Mouse (Mus musculus): ENCODE data around the gene Prmt2. TPM values are rescaled to one million over a fixed set of nuclear protein-coding genes. Genes with fewer than 3 reads are reported as not detected.

The Prmt2 gene
- 279 and 307 TPM in 2 replicates for polyA plus RNA-seq (2014; fragmentation: Nextera tagmentation; extraction: Ambion mirVana)

DNA sequence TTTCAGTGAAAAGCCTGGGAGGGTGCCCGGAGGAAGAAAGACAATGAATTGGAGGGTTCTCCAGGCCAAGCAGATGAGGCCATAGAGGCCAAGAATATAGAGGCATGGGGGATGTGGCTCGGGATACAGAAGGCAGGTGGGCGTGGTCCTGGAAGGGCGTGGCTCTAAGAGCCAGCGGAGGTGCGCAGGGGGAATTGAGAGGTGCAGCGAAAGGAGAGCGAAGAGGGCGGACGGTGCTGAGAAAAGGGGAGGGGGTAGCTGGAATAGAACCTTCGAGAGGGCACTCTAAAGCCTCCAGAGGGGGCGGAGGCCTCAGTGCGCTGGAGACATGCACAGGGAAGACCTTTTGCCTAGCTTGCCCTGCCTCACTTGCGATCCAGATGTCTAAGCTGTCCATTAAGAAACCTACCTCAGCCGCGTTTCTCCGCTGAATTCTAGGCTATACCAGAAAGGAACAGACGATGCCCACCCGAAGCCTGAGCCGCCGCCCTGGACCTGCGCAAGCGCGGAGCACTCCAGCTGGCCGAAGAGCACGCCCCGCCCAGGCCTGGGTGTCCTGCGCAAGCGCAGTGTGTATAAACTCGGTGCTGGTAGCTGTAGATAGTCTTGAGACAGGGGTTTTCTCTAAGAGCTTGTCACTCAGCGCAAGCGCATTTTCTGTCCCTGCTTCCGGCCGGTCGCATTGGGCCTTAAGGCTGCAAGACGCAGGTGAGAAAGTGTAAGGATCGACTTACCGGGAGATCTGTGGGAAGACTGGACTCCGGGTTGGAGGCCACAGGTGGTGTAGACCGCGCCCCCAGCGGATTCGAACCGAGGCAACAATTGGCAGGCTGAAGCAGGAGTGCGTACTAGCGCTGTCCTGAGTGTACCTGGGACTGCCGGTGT, at the start of gene Prmt2:
TSS of gene Prmt2 (minus strand) at position 525 of the 885 bp plus-strand sequence.
- Histone ChIP-seq H3K9ac (ENCODE audit: low read length) (peak within 1 kb of the TSS; percentile 80), H3K4me1 (ENCODE audit: control insufficient read depth, insufficient read depth, low read length) (peaks cover 8% of the 10 kb centered on the region), H3K4me3 (ENCODE audit: low read depth, low read length) (peak within 1 kb of the TSS; percentile 69), H3K4me2 (ENCODE audit: low read length) (peak within 1 kb of the TSS; percentile 70), H3K9me3 (replicated peaks; ENCODE audit: control insufficient read depth, low read length) (no peaks in the 10 kb centered on the region), H3K36me3 (ENCODE audit: control insufficient read depth, insufficient read depth, low read length) (0 out of 2 replicates have a peak, but pooled peaks cover 5% of the 10 kb centered on the region), H3K27me3 (replicated peaks; ENCODE audit: control insufficient read depth, insufficient read depth, low read length) (no peaks in the 10 kb centered on the region), H3K27ac (ENCODE audit: low read depth, low read length) (peak within 1 kb of the TSS; percentile 89)
- WGBS: under 1% methylated on average over 47 of the region's 47 CpGs
- peak; percentile 98 for ATAC-seq
- peak; percentile 97 for DNase-seq (ENCODE audit: low spot score)

DNA sequence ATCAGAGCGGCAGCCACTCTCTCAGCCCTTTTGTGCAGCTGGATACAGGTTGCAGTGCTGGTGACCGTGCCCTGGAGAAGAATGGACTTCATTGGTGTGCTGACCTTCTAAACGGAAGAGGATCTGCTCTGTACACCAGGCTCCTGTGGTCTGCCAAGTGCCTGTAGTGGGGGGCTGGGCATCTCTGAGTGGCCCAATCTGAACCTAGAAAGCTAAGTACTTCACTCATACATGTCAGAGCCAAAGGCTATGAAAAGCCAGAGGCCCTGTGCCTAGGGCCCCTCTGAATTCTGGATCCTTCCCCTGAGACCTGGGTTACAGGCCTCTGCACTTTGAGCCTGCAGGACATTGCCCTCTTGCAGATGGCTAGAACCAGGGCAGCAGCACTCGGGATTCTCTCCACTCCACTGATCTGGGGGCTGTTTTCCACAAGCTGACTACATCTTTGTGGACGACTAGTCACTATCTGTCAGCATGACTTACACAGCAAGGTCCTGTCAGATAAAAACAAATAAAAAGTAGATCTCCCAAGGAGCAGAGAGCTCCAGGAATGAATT, 41.0 kb upstream of the Prmt2 start:
- Histone ChIP-seq H3K4me1 (ENCODE audit: control insufficient read depth, insufficient read depth, low read length) (no peaks in the 10 kb centered on the region), H3K4me2 (ENCODE audit: low read length) (no peak overlapping the region), H3K36me3 (ENCODE audit: control insufficient read depth, insufficient read depth, low read length) (peaks cover 70% of the 10 kb centered on the region), H3K9ac (ENCODE audit: low read length) (no peak overlapping the region), H3K4me3 (ENCODE audit: low read depth, low read length) (no peak overlapping the region), H3K27me3 (replicated peaks; ENCODE audit: control insufficient read depth, insufficient read depth, low read length) (no peaks in the 10 kb centered on the region), H3K27ac (ENCODE audit: low read depth, low read length) (no peak overlapping the region), H3K9me3 (replicated peaks; ENCODE audit: control insufficient read depth, low read length) (no peaks in the 10 kb centered on the region)
- WGBS: 70% methylated on average over 5 of the region's 5 CpGs
- no peak for ATAC-seq
- no peak for DNase-seq (ENCODE audit: low spot score)

DNA sequence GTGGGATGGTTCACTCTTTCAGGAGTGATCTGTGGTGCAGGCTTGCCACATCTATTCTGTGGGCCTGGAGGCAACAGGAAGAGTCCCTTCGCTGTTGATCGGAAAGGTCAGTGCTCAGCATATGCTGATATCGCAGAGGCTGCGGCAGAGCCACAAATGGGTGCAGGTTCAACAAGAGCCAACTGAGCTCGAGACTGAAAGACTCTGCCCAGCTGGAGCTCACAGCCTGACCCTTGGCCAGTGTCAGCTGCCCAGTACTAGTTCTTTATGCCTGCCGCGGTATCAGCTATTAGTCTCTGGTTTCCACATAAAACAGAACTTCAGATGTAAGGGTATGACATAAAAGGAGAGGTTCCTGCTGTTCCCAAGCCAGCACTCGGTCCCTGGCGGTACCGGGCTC, 37.6 kb upstream of the Prmt2 start:
- H3K4me1 ChIP-seq (ENCODE audit: control insufficient read depth, insufficient read depth, low read length): no peaks in the 10 kb centered on the region
- no peak overlapping the region for H3K4me3 ChIP-seq (ENCODE audit: low read depth, low read length)
- 80% methylated on average over 10 of the region's 10 CpGs for WGBS
- H3K9ac ChIP-seq (ENCODE audit: low read length): no peak overlapping the region
- peaks cover 86% of the 10 kb centered on the region for H3K36me3 ChIP-seq (ENCODE audit: control insufficient read depth, insufficient read depth, low read length)
- H3K27me3 ChIP-seq (replicated peaks; ENCODE audit: control insufficient read depth, insufficient read depth, low read length): no peaks in the 10 kb centered on the region
- no peak overlapping the region for H3K27ac ChIP-seq (ENCODE audit: low read depth, low read length)
- no peak overlapping the region for H3K4me2 ChIP-seq (ENCODE audit: low read length)
- no peaks in the 10 kb centered on the region for H3K9me3 ChIP-seq (replicated peaks; ENCODE audit: control insufficient read depth, low read length)
- no peak for DNase-seq (ENCODE audit: low spot score)
- ATAC-seq: no peak

DNA sequence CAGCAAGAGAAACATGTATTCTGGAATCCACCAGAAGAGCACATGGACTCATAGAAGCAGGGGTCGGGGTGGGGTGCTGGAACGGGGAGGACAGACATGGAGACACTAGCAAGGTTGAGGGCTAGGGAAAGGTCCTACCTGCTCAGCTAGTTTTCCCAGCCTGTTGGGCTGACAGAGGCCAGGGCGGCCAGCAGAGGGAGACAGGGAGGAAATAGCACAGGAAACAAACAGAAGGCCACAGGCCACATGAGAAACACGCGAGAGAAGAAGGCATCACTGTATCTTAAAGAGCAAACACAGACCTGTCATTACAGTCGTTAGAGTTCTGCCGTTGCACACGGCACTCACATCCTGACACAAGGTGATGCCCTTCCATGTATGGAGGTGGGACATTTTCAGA, 33.6 kb upstream of the Prmt2 start:
- peaks cover 93% of the 10 kb centered on the region for H3K36me3 ChIP-seq (ENCODE audit: control insufficient read depth, insufficient read depth, low read length)
- WGBS: 55% methylated on average over 8 of the region's 8 CpGs
- DNase-seq (ENCODE audit: low spot score): peak; percentile 4
- H3K4me3 ChIP-seq (ENCODE audit: low read depth, low read length): no peak overlapping the region
- no peaks in the 10 kb centered on the region for H3K4me1 ChIP-seq (ENCODE audit: control insufficient read depth, insufficient read depth, low read length)
- no peak overlapping the region for H3K4me2 ChIP-seq (ENCODE audit: low read length)
- H3K27me3 ChIP-seq (replicated peaks; ENCODE audit: control insufficient read depth, insufficient read depth, low read length): no peaks in the 10 kb centered on the region
- H3K27ac ChIP-seq (ENCODE audit: low read depth, low read length): no peak overlapping the region
- ATAC-seq: no peak
- no peaks in the 10 kb centered on the region for H3K9me3 ChIP-seq (replicated peaks; ENCODE audit: control insufficient read depth, low read length)
- no peak overlapping the region for H3K9ac ChIP-seq (ENCODE audit: low read length)

DNA sequence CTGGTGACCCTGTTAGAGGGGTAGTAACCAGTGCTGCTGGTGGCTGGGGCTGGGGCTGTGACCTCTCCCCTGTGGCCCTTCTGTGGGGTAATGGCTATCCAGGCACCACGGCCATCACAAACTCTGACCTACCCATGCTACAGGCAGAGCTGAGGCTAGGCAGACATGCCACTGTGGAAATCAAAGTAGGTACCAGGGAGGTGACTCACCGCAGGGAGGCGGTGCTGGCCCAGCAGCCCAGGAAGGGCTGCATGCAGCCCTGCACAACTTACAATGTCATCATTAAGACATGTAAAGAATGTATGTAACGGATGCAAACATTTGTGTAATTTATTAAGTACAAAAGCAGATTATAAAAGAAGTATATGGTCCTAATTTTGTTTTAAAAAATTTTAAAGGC, 24.8 kb upstream of the Prmt2 start:
- Histone ChIP-seq H3K9ac (ENCODE audit: low read length) (no peak overlapping the region), H3K36me3 (ENCODE audit: control insufficient read depth, insufficient read depth, low read length) (peaks cover 34% of the 10 kb centered on the region)
- 71% methylated on average over 4 of the region's 4 CpGs for WGBS

DNA sequence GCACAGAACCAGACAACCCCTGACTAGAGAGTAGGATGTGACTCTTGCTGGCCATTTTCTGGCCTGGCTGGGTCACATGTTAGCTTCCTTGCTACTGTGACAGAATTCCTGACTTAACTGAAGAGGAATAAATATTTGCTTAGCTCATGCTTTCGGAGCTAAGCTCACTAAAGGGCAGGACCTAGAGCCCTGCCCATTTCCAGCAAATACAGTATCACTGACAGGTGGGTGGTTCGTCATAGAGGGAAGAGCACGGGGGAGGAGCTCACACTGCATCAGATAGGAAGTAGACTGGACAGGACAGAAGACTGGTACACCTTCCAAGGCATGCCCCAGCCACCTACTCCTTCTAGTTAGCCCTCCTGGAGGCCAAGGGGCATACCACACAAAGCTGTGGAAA, 23.8 kb upstream of the Prmt2 start:
- H3K27me3 ChIP-seq (replicated peaks; ENCODE audit: control insufficient read depth, insufficient read depth, low read length): no peaks in the 10 kb centered on the region
- WGBS: 88% methylated on average over 3 of the region's 3 CpGs

More for the DNA sequence above, 24.8 kb upstream of the Prmt2 start:
- no peaks in the 10 kb centered on the region for H3K9me3 ChIP-seq (replicated peaks; ENCODE audit: control insufficient read depth, low read length)
- no peak overlapping the region for H3K27ac ChIP-seq (ENCODE audit: low read depth, low read length)
- ATAC-seq (no peak), DNase-seq (ENCODE audit: low spot score) (no peak)
- H3K4me2 ChIP-seq (ENCODE audit: low read length): no peak overlapping the region
- no peak overlapping the region for H3K4me3 ChIP-seq (ENCODE audit: low read depth, low read length)
- no peaks in the 10 kb centered on the region for H3K27me3 ChIP-seq (replicated peaks; ENCODE audit: control insufficient read depth, insufficient read depth, low read length)
- no peaks in the 10 kb centered on the region for H3K4me1 ChIP-seq (ENCODE audit: control insufficient read depth, insufficient read depth, low read length)

DNA sequence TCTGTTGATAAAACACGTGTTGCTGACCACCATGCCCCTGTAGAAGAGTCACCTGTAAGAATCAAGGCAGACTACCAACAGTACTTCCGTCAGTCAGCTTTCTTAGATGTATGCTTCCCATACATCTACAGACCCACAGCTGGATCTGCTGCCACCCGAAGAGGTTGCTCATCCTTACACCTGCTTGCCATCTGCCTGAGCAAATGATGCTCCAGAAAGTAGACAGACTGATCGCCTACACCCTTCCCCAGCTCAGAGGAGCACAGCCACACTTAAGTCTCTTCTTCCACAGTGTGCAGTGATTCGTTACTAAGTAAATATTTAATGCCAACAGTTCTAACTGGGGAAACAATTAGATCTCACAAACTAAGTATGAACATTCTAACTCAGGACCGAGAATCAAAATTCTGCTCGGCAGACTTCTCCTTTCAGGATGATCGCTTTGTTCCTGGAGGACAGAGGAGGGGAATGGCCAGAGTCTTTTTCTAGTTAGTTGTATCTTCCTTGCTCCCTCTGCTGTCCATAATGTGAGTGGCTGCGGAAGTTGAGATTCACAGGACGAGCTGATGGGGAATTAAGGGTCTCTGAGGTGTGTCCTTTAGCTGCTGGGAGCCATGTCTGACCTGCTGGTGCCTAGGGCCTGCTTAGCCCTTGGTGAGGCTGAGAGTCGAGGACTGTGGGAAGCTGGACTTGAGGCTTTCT, 22.8 kb upstream of the Prmt2 start:
- DNase-seq (ENCODE audit: low spot score): peak; percentile 38
- no peak for ATAC-seq

More for the DNA sequence above, 23.8 kb upstream of the Prmt2 start:
- H3K4me3 ChIP-seq (ENCODE audit: low read depth, low read length): no peak overlapping the region
- no peak overlapping the region for H3K9ac ChIP-seq (ENCODE audit: low read length)
- H3K9me3 ChIP-seq (replicated peaks; ENCODE audit: control insufficient read depth, low read length): no peaks in the 10 kb centered on the region
- H3K4me1 ChIP-seq (ENCODE audit: control insufficient read depth, insufficient read depth, low read length): no peaks in the 10 kb centered on the region
- H3K27ac ChIP-seq (ENCODE audit: low read depth, low read length): no peak overlapping the region
- DNase-seq (ENCODE audit: low spot score) (no peak), ATAC-seq (no peak)
- H3K4me2 ChIP-seq (ENCODE audit: low read length): no peak overlapping the region
- peaks cover 27% of the 10 kb centered on the region for H3K36me3 ChIP-seq (ENCODE audit: control insufficient read depth, insufficient read depth, low read length)

DNA sequence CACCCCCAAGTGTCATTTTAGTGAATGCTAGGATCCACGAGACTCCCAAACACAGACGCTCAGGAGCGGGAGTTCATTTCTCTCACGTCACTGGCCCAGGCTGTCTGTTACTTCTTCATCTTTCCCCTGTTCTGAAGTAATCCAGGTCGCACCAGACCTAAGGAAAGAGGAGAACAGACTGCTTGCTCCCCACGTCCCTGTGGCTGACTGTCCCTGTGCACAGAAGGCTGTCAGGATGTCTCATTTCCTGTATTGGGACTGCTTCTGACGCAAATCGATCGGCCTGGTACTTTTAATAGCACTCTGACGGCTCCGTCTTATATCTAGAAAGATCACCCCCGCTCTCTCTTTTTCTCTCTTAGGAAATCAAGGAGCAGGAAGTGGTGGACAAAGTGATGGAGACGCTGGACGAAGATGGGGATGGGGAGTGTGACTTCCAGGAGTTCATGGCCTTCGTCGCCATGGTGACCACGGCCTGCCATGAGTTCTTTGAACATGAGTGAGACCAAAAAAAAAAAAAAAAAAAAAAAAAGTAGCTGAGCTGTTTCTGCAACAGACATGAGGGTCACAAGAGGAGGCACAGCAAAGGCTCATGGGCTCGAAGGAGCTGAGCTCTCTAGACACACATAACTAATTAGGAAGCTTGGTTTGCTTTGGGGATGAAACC, 22.0 kb upstream of the Prmt2 start:
- peaks cover 10% of the 10 kb centered on the region; the same call in 1 of the 2 replicates for H3K36me3 ChIP-seq (ENCODE audit: control insufficient read depth, insufficient read depth, low read length)
- H3K9me3 ChIP-seq (replicated peaks; ENCODE audit: control insufficient read depth, low read length): no peaks in the 10 kb centered on the region
- H3K27me3 ChIP-seq (replicated peaks; ENCODE audit: control insufficient read depth, insufficient read depth, low read length): no peaks in the 10 kb centered on the region
- no peaks in the 10 kb centered on the region for H3K4me1 ChIP-seq (ENCODE audit: control insufficient read depth, insufficient read depth, low read length)
- WGBS: 86% methylated on average over 18 of the region's 18 CpGs
- H3K4me2 ChIP-seq (ENCODE audit: low read length): no peak overlapping the region
- H3K9ac ChIP-seq (ENCODE audit: low read length): no peak overlapping the region
- ATAC-seq (no peak), DNase-seq (ENCODE audit: low spot score) (no peak)
- no peak overlapping the region for H3K27ac ChIP-seq (ENCODE audit: low read depth, low read length)
- H3K4me3 ChIP-seq (ENCODE audit: low read depth, low read length): no peak overlapping the region

More for the DNA sequence above, 22.8 kb upstream of the Prmt2 start:
- Histone ChIP-seq H3K27me3 (replicated peaks; ENCODE audit: control insufficient read depth, insufficient read depth, low read length) (no peaks in the 10 kb centered on the region), H3K36me3 (ENCODE audit: control insufficient read depth, insufficient read depth, low read length) (peaks cover 17% of the 10 kb centered on the region), H3K4me2 (ENCODE audit: low read length) (no peak overlapping the region), H3K4me1 (ENCODE audit: control insufficient read depth, insufficient read depth, low read length) (no peaks in the 10 kb centered on the region), H3K4me3 (ENCODE audit: low read depth, low read length) (no peak overlapping the region), H3K27ac (ENCODE audit: low read depth, low read length) (no peak overlapping the region), H3K9me3 (replicated peaks; ENCODE audit: control insufficient read depth, low read length) (no peaks in the 10 kb centered on the region), H3K9ac (ENCODE audit: low read length) (no peak overlapping the region)
- WGBS: 65% methylated on average over 11 of the region's 11 CpGs

Data from forebrain, embryonic 14.5 days (tissue).